Mouse (Mus musculus) skeletal muscle tissue, adult 2 months (tissue): ENCODE results near the gene Ercc1.

Experiments used
- DNase-seq: peaks from one replicate; pipeline ENCODE4 v3.0.0-alpha.2; 2012; ENCODE audit warnings: low read depth, low spot score

The Ercc1 gene

GRCm38 (mm10) chr7:19337122-19337521 is 7.5 kb upstream of the Ercc1 start:
- DNase-seq, result no peak

GRCm38 (mm10) chr7:19338060-19338459 is 6.5 kb upstream of the Ercc1 start:
- no peak for DNase-seq

GRCm38 (mm10) chr7:19338596-19338995 is 6.0 kb upstream of the Ercc1 start:
- DNase-seq, result no peak

- DNase-seq, result no peak
These were observed 3.3 kb upstream of the Ercc1 start for GRCm38 (mm10) chr7:19341250-19341649.

- DNase-seq, result no peak
These were observed 2.7 kb upstream of the Ercc1 start for GRCm38 (mm10) chr7:19341761-19342409.

- peak; percentile 77 for DNase-seq
These were observed 2.0 kb upstream of the Ercc1 start for GRCm38 (mm10) chr7:19342481-19343027.

- DNase-seq, result peak; percentile 66
These were observed 1.3 kb upstream of the Ercc1 start for GRCm38 (mm10) chr7:19343210-19343808.

GRCm38 (mm10) chr7:19344938-19345471 is 427 bp downstream of the Ercc1 start:
- DNase-seq, result peak; percentile 91

GRCm38 (mm10) chr7:19349188-19349915 is 4.8 kb downstream of the Ercc1 start:
- no peak for DNase-seq

- DNase-seq, result no peak
These were observed 5.6 kb downstream of the Ercc1 start for GRCm38 (mm10) chr7:19350221-19350620.

- no peak for DNase-seq
These were observed 10.4 kb downstream of the Ercc1 start for GRCm38 (mm10) chr7:19354991-19355390.

- DNase-seq, result no peak
These were observed 11.7 kb downstream of the Ercc1 start for GRCm38 (mm10) chr7:19356311-19356710.

GRCm38 (mm10) chr7:19357381-19358375 is 13.1 kb downstream of the Ercc1 start:
- DNase-seq, result no peak

- no peak for DNase-seq
These were observed 14.1 kb downstream of the Ercc1 start for GRCm38 (mm10) chr7:19358634-19359033.

GRCm38 (mm10) chr7:19359299-19359891 is 14.8 kb downstream of the Ercc1 start, which contains the start of the genes Cd3eap and Ppp1r13l:
Gene Cd3eap, minus strand, starts transcription at chr7:19359483.
Gene Ppp1r13l, plus strand, starts transcription at chr7:19359749.
- peak; percentile 66 for DNase-seq

- DNase-seq, result peak; percentile 70
These were observed 15.5 kb downstream of the Ercc1 start for GRCm38 (mm10) chr7:19359892-19360641.

- DNase-seq, result peak; percentile 87
These were observed 16.4 kb downstream of the Ercc1 start for GRCm38 (mm10) chr7:19360944-19361343.

- DNase-seq, result peak; percentile 62
These were observed 17.1 kb downstream of the Ercc1 start for GRCm38 (mm10) chr7:19361720-19362119.

- DNase-seq, result no peak
These were observed 17.7 kb downstream of the Ercc1 start for GRCm38 (mm10) chr7:19362276-19362675.

- no peak for DNase-seq
These were observed 19.3 kb downstream of the Ercc1 start for GRCm38 (mm10) chr7:19363881-19364280.
